Comparison of ENCODE assay signal across 18 mouse cellular contexts in the genomic region with DNA sequence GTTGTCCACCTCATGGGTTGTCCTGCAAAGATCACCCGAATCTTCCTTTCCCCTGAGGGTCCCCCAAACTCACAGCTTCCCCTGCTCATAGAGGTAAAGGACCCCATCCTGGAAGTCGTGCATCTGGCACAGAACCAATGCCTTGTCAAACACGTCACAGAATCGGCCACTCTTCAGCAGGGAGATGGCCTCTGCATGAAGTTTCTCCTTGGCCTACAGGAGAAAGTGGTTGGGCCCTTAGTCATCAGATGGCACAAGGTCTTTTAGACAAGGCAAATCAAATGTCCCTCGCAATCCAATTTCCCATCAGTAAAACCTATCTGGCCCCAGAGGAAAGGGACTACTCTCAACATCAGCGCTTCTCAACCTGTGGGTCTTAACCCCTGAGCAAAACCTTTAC.
"Had no signal": no experiment of that assay in that cellular context is flagged by ENCODE, and none has a peak within 500 bp of the region (broad histone marks: within the 10 kb centered on the region; RNA-seq: fewer than 3 reads in every experiment).

No protein-coding gene starts in this region.

- H3K4me1 ChIP-seq: lung, embryonic 15.5 days; midbrain, embryonic 10.5 days; neural tube, embryonic 13.5 days; stomach, embryonic 15.5 days had no signal

- H3K4me3 ChIP-seq: layer of hippocampus, adult 2 months; liver, embryonic 15.5 days; lung, embryonic 15.5 days; midbrain, embryonic 10.5 days; midbrain, embryonic 13.5 days; myocyte; neural tube, embryonic 13.5 days; stomach, embryonic 15.5 days had no signal

- ATAC-seq: midbrain, embryonic 13.5 days; midbrain, embryonic 16.5 days had no signal

- H3K9me3 ChIP-seq: liver, embryonic 15.5 days; lung, embryonic 15.5 days; megakaryocyte, embryonic 14.5 days; midbrain, embryonic 10.5 days; midbrain, embryonic 13.5 days; neural tube, embryonic 13.5 days; stomach, embryonic 15.5 days had no signal

- H3K27me3 ChIP-seq: liver, embryonic 15.5 days; lung, embryonic 15.5 days; megakaryocyte, embryonic 14.5 days; midbrain, embryonic 13.5 days; neural tube, embryonic 13.5 days; stomach, embryonic 15.5 days had no signal

- DNase-seq: layer of hippocampus, adult 9-11 months; lung, adult 18-20 months; lung, postnatal 10 days; lung, postnatal 36 days; retina, postnatal 1 day; right cerebral cortex, postnatal 25 days; spleen, adult 18-20 months; thymus, postnatal 25 days had no signal
